Mouse (Mus musculus) MEL (cell line): ENCODE measurements around the gene Ddrgk1. TPM values are rescaled to one million over a fixed set of nuclear protein-coding genes. Genes with fewer than 3 reads are reported as not detected.
A peak's percentile ranks its signal among the peaks of the same experiment; 100 is the strongest.

ENCODE experiments used
- DNase-seq: peaks from one replicate; pipeline ENCODE4 v3.0.0; 2011; ENCODE audit warnings: low read depth, low spot score
- H3K27ac ChIP-seq: 2 replicates; pipeline ENCODE4 v1.5.1; 2012; ENCODE audit warnings: low read depth, mild to moderate bottlenecking, control low read depth, low read length, moderate library complexity; ENCODE audit not compliant: control insufficient read depth
- H3K27me3 ChIP-seq, 2 experiments: fragments of 150-350 bp in 1 of 2; sonication (generic) in 1 of 2; 2 replicates each; pipeline ENCODE4 v1.6.1; 2012; ENCODE audit warnings: low read length in 2 of 2, mild to moderate bottlenecking in 2 of 2, improper control_type of control experiment in 1 of 2, moderate library complexity in 1 of 2; ENCODE audit not compliant: insufficient read depth in 2 of 2, control insufficient read depth in 1 of 2
- H3K36me3 ChIP-seq, 2 experiments: 2 replicates each; pipeline ENCODE4 v1.6.1; 2012 to 2014; ENCODE audit warnings: low read length in 2 of 2, improper control_type of control experiment in 1 of 2, inconsistent platforms in 1 of 2, mild to moderate bottlenecking in 1 of 2; ENCODE audit not compliant: insufficient read depth in 2 of 2, control insufficient read depth in 1 of 2
- H3K4me1 ChIP-seq, 2 experiments: fragments of 150-350 bp in 1 of 2; sonication (generic) in 1 of 2; 2 replicates each; pipeline ENCODE4 v1.6.1; 2012; ENCODE audit warnings: low read length in 2 of 2, improper control_type of control experiment in 1 of 2, mild to moderate bottlenecking in 1 of 2; ENCODE audit not compliant: insufficient read depth in 2 of 2, control insufficient read depth in 1 of 2
- H3K4me3 ChIP-seq, 2 experiments: fragments of 150-350 bp in 1 of 2; sonication (generic) in 1 of 2; 2 replicates each; pipeline ENCODE4 v1.5.1; 2012; ENCODE audit warnings: low read depth in 2 of 2, low read length in 2 of 2, mild to moderate bottlenecking in 2 of 2, moderate library complexity in 2 of 2, control low read depth in 1 of 2, improper control_type of control experiment in 1 of 2; ENCODE audit not compliant: control insufficient read depth in 1 of 2, insufficient read depth in 1 of 2
- H3K79me2 ChIP-seq: 2 replicates; pipeline ENCODE4 v1.6.1; 2012; ENCODE audit warnings: mild to moderate bottlenecking, low read length, moderate library complexity; ENCODE audit not compliant: control insufficient read depth, poor library complexity, insufficient read depth
- H3K9ac ChIP-seq: 2 replicates; pipeline ENCODE4 v1.6.1; 2012; ENCODE audit warnings: low read depth, mild to moderate bottlenecking, control low read depth, low read length, moderate library complexity; ENCODE audit not compliant: control insufficient read depth, poor library complexity, severe bottlenecking
- H3K9me3 ChIP-seq: fragments of 150-350 bp; sonication (generic); replicated peaks from 2 replicates; pipeline ENCODE4 v1.6.1; 2012; ENCODE audit warnings: mild to moderate bottlenecking, low read length, improper control_type of control experiment, moderate library complexity; ENCODE audit not compliant: insufficient read depth
- BHLHE40 ChIP-seq: IDR thresholded peaks from 2 replicates; pipeline ENCODE4 v1.6.1; 2012; ENCODE audit warnings: low read depth, mild to moderate bottlenecking, inconsistent platforms, low read length, improper control_type of control experiment, borderline replicate concordance
- CHD1 ChIP-seq: IDR thresholded peaks from 2 replicates; pipeline ENCODE4 v1.6.1; 2012; ENCODE audit warnings: low read depth, mild to moderate bottlenecking, inconsistent platforms, low read length, improper control_type of control experiment
- CHD2 ChIP-seq: IDR thresholded peaks from 2 replicates; pipeline ENCODE4 v1.6.1; 2011; ENCODE audit warnings: low read length, improper control_type of control experiment
- CTCF ChIP-seq, 3 experiments: IDR thresholded peaks in 2 of 3; conservative IDR thresholded peaks in 1 of 3; 2 replicates each; pipeline ENCODE4 v1.5.1; 2011 to 2012; ENCODE audit warnings: low read length in 3 of 3, low read depth in 2 of 3, mild to moderate bottlenecking in 2 of 3, improper control_type of control experiment in 1 of 3, inconsistent platforms in 1 of 3, mixed read lengths in 1 of 3, moderate library complexity in 1 of 3; ENCODE audit not compliant: control insufficient read depth in 1 of 3, insufficient read depth in 1 of 3, poor library complexity in 1 of 3, severe bottlenecking in 1 of 3
- E2F4 ChIP-seq: IDR thresholded peaks from 2 replicates; pipeline ENCODE4 v1.6.1; 2011; ENCODE audit warnings: low read depth, low read length, improper control_type of control experiment, borderline replicate concordance
- EP300 ChIP-seq, 2 experiments: IDR thresholded peaks; 2 replicates each; pipeline ENCODE4 v1.6.1; 2011; ENCODE audit warnings: improper control_type of control experiment in 2 of 2, low read length in 2 of 2, low read depth in 1 of 2, mild to moderate bottlenecking in 1 of 2
- ETS1 ChIP-seq: IDR thresholded peaks from 2 replicates; pipeline ENCODE4 v1.6.1; 2012; ENCODE audit warnings: low read depth, mild to moderate bottlenecking, inconsistent platforms, low read length, improper control_type of control experiment, moderate library complexity
- GATA1 ChIP-seq: IDR thresholded peaks from 2 replicates; pipeline ENCODE4 v1.6.1; 2011; ENCODE audit warnings: low read depth, low read length, improper control_type of control experiment
- KAT2A ChIP-seq: conservative IDR thresholded peaks from 2 replicates; pipeline ENCODE4 v1.6.1; 2012; ENCODE audit warnings: low read depth, low read length, improper control_type of control experiment, inconsistent platforms
- MAX ChIP-seq: IDR thresholded peaks from 2 replicates; pipeline ENCODE4 v1.6.1; 2011; ENCODE audit warnings: low read length, improper control_type of control experiment
- MEF2A ChIP-seq: IDR thresholded peaks from 2 replicates; pipeline ENCODE4 v1.6.1; 2014; ENCODE audit warnings: low read depth, mild to moderate bottlenecking, inconsistent platforms, low read length, improper control_type of control experiment; ENCODE audit not compliant: poor library complexity, insufficient replicate concordance, severe bottlenecking; ENCODE audit errors: extremely low read depth
- MYC ChIP-seq: IDR thresholded peaks from 2 replicates; pipeline ENCODE4 v1.6.1; 2011; ENCODE audit warnings: low read depth, mild to moderate bottlenecking, low read length, improper control_type of control experiment, moderate library complexity
- POLR2AphosphoS2 ChIP-seq: IDR thresholded peaks from 2 replicates; pipeline ENCODE4 v1.6.1; 2011; ENCODE audit warnings: low read length, improper control_type of control experiment
- RAD21 ChIP-seq: IDR thresholded peaks from 2 replicates; pipeline ENCODE4 v1.6.1; 2011; ENCODE audit warnings: mild to moderate bottlenecking, low read depth, low read length, improper control_type of control experiment
- SIN3A ChIP-seq: IDR thresholded peaks from 2 replicates; pipeline ENCODE4 v1.6.1; 2012; ENCODE audit warnings: low read length, improper control_type of control experiment, inconsistent platforms
- SMC3 ChIP-seq: IDR thresholded peaks from 2 replicates; pipeline ENCODE4 v1.6.1; 2011; ENCODE audit warnings: low read depth, low read length, improper control_type of control experiment
- TCF12 ChIP-seq: IDR thresholded peaks from 2 replicates; pipeline ENCODE4 v1.6.1; 2014; ENCODE audit warnings: low read depth, mild to moderate bottlenecking, inconsistent platforms, low read length, improper control_type of control experiment, moderate library complexity
- UBTF ChIP-seq: IDR thresholded peaks from 2 replicates; pipeline ENCODE4 v1.6.1; 2012; ENCODE audit warnings: low read depth, mild to moderate bottlenecking, inconsistent platforms, low read length, improper control_type of control experiment, moderate library complexity, borderline replicate concordance; ENCODE audit not compliant: insufficient read depth
- ZNF384 ChIP-seq: IDR thresholded peaks from 2 replicates; pipeline ENCODE4 v1.6.1; 2012; ENCODE audit warnings: low read depth, mild to moderate bottlenecking, inconsistent platforms, low read length, improper control_type of control experiment
- polyA plus RNA-seq, 2 experiments: library from polyadenylated mRNA; stranded (reverse) in 1 of 2; unstranded in 1 of 2; fragments of >175 nt in 1 of 2; fragments of >200 nt in 1 of 2; gene quantifications; 2 replicates each; pipeline versions ENCODE4 v1.2.1 to v1.2.4; 2012; ENCODE audit warnings: low replicate concordance in 2 of 2, low read depth in 1 of 2; ENCODE audit not compliant: insufficient read length in 2 of 2, insufficient read depth in 1 of 2, missing spikeins in 1 of 2
- total RNA-seq: library from RNA; depleted of rRNA; stranded (reverse); fragments of 300-350 nt; gene quantifications from 2 replicates; pipeline ENCODE4 v1.2.3, GENCODE M21; 2012

The Ddrgk1 gene
- total and polyA plus RNA-seq, 3 experiments = 52.7 to 73.6 TPM; not detected in 1

- H3K27ac ChIP-seq = no peak overlapping the region
- peaks cover 17 to 18% of the 10 kb centered on the region in 2 experiments for H3K36me3 ChIP-seq
- peak overlapping the region; percentile 94 for H3K9ac ChIP-seq
- peaks cover 0 to 13% of the 10 kb centered on the region in 2 experiments; a peak in 2 of 4 replicates for H3K4me1 ChIP-seq
- no peaks in the 10 kb centered on the region for H3K27me3 ChIP-seq
- TF ChIP-seq MYC (no peak), SMC3 (0 out of 2 replicates have a peak, but pooled peaks have one; percentile 21), KAT2A (no peak), CHD2 (no peak), CTCF (IDR thresholded peaks at IDR 0.05 in 2 of 3, conservative IDR thresholded peaks at IDR 0.05 in 1 of 3; ENCODE audit: control insufficient read depth in 1 of 3, insufficient read depth in 1 of 3, low read depth in 2 of 3, low read length in 3 of 3, poor library complexity in 1 of 3, severe bottlenecking in 1 of 3) (peak; percentile 37 to 52 (median 46)), ETS1 (no peak), POLR2AphosphoS2 (no peak), CHD1 (no peak), MEF2A (no peak), BHLHE40 (no peak), ZNF384 (peak; percentile 30; the same call in 1 of the 2 replicates), EP300 (IDR thresholded peaks at IDR 0.05; ENCODE audit: low read depth in 1 of 2, low read length in 2 of 2) (no peak), MAX (no peak), UBTF (no peak), E2F4 (no peak), SIN3A (peak; percentile 3; the same call in 1 of the 2 replicates), GATA1 (no peak), TCF12 (no peak)
- DNase-seq = peak; percentile 69
- peak overlapping the region; percentile 92 to 99; a peak in 3 of 4 replicates for H3K4me3 ChIP-seq
- peaks cover 35% of the 10 kb centered on the region for H3K79me2 ChIP-seq
- no peaks in the 10 kb centered on the region for H3K9me3 ChIP-seq
Measured at GRCm38 (mm10) chr2:130628424-130628823, 36.0 kb downstream of the Ddrgk1 start.

- Histone ChIP-seq H3K4me1 (no peaks in the 10 kb centered on the region), H3K36me3 (peaks cover 0 to 31% of the 10 kb centered on the region in 2 experiments; a peak in 2 of 4 replicates), H3K4me3 (no peak overlapping the region), H3K79me2 (peaks cover 10% of the 10 kb centered on the region), H3K27me3 (no peaks in the 10 kb centered on the region), H3K9ac (no peak overlapping the region), H3K9me3 (no peaks in the 10 kb centered on the region), H3K27ac (no peak overlapping the region)
- no peak for DNase-seq
- TF ChIP-seq RAD21 (no peak), MYC (no peak)
Measured at GRCm38 (mm10) chr2:130618972-130619371, 45.5 kb downstream of the Ddrgk1 start.
